8 mouse cellular contexts compared by ENCODE assay signal in genomic region chr4:91371131-91371818, GRCm38 (mm10). TPM values are rescaled to one million over a fixed set of nuclear protein-coding genes. Genes with fewer than 3 reads are reported as not detected.
DNase-seq lines count a peak whose midpoint lies in the region; ATAC-seq and TF ChIP-seq lines count a peak whose summit lies in the region.

No protein-coding gene starts in this region.

- peak overlapping the region; percentile 63 to 65 for H3K4me3 ChIP-seq in heart, embryonic 14.5 days (ENCODE audit: control insufficient read depth in 1 of 2, insufficient read depth in 1 of 2, low read depth in 1 of 2, low read length in 2 of 2)
- peak overlapping the region; percentile 56 for H3K4me3 ChIP-seq in embryonic facial prominence, embryonic 15.5 days (replicated peaks)
- H3K4me3 ChIP-seq in layer of hippocampus, adult 2 months = peak overlapping the region; percentile 71
- peak overlapping the region; percentile 63 for H3K4me3 ChIP-seq in midbrain, embryonic 13.5 days (replicated peaks)

- H3K9ac ChIP-seq in heart, embryonic 14.5 days (ENCODE audit: low read length) = peak overlapping the region; percentile 55
- H3K9ac ChIP-seq in embryonic facial prominence, embryonic 15.5 days = peak overlapping the region; percentile 23; the same call in 1 of the 2 replicates
- H3K9ac ChIP-seq in midbrain, embryonic 13.5 days (replicated peaks) = peak overlapping the region; percentile 91

- under 1% methylated on average over 77 of the region's 82 CpGs for WGBS in heart, embryonic 14.5 days
- WGBS in embryonic facial prominence, embryonic 15.5 days = under 1% methylated on average over 68 of the region's 82 CpGs
- under 1% methylated on average over 82 of the region's 82 CpGs for WGBS in midbrain, embryonic 13.5 days

- H3K4me2 ChIP-seq in heart, embryonic 14.5 days (ENCODE audit: low read length) = peak overlapping the region; percentile 99
- peak overlapping the region; percentile 99 for H3K4me2 ChIP-seq in embryonic facial prominence, embryonic 15.5 days (replicated peaks)
- H3K4me2 ChIP-seq in midbrain, embryonic 13.5 days (replicated peaks) = peak overlapping the region; percentile 95

- intact Hi-C loops in heart, postnatal 36 days (cut with DNase I) = no loop called here
- intact Hi-C loops in gastrocnemius, postnatal 14 days (cut with DNase I; ENCODE audit: low total_unique reads) = no loop called here

- H3K36me3 ChIP-seq in heart, embryonic 14.5 days (ENCODE audit: control insufficient read depth, insufficient read depth, low read length) = no peaks in the 10 kb centered on the region
- H3K36me3 ChIP-seq in embryonic facial prominence, embryonic 15.5 days = no peaks in the 10 kb centered on the region
- H3K36me3 ChIP-seq in midbrain, embryonic 13.5 days = no peaks in the 10 kb centered on the region

- no peak for DNase-seq in heart, postnatal 36 days
- peak; percentile 1 for DNase-seq in adrenal gland, postnatal 25 days
- peak in 1 of 2 experiments; percentile 44 for DNase-seq in layer of hippocampus, adult 2 months (ENCODE audit: low spot score in 2 of 2)
- DNase-seq in spleen, postnatal 10 days (ENCODE audit: low spot score in 2 of 2) = no peak
- DNase-seq in gastrocnemius, postnatal 14 days = no peak

- TF ChIP-seq CTCF in layer of hippocampus, adult 2 months (conservative IDR thresholded peaks at IDR 0.05) = no peak

- H3K27me3 ChIP-seq in heart, embryonic 14.5 days (ENCODE audit: control insufficient read depth, insufficient read depth, low read length) = peaks cover 56% of the 10 kb centered on the region
- peaks cover 63% of the 10 kb centered on the region for H3K27me3 ChIP-seq in embryonic facial prominence, embryonic 15.5 days
- H3K27me3 ChIP-seq in midbrain, embryonic 13.5 days = no peaks in the 10 kb centered on the region

- peaks cover 6 to 21% of the 10 kb centered on the region in 2 experiments; a peak in 3 of 4 replicates for H3K4me1 ChIP-seq in heart, embryonic 14.5 days (ENCODE audit: control insufficient read depth in 2 of 2, insufficient read depth in 2 of 2, low read length in 2 of 2)
- H3K4me1 ChIP-seq in embryonic facial prominence, embryonic 15.5 days = peaks cover 29% of the 10 kb centered on the region
- H3K4me1 ChIP-seq in midbrain, embryonic 13.5 days (replicated peaks) = peaks cover 50% of the 10 kb centered on the region

- H3K27ac ChIP-seq in heart, embryonic 14.5 days (replicated peaks in 1 of 2; ENCODE audit: control insufficient read depth in 1 of 2, insufficient read depth in 1 of 2, low read depth in 2 of 2, low read length in 2 of 2) = no peak overlapping the region
- H3K27ac ChIP-seq in embryonic facial prominence, embryonic 15.5 days (replicated peaks) = no peak overlapping the region
- H3K27ac ChIP-seq in layer of hippocampus, adult 2 months = peak overlapping the region; percentile 79
- H3K27ac ChIP-seq in midbrain, embryonic 13.5 days = peak overlapping the region; percentile 82

- ATAC-seq in heart, embryonic 14.5 days (ENCODE audit: insufficient number of reproducible peaks, insufficient read depth, low FRiP score, low read depth) = 0 out of 2 replicates have a peak, but pooled peaks have one; percentile 18
- ATAC-seq in embryonic facial prominence, embryonic 15.5 days (ENCODE audit: insufficient number of reproducible peaks, low FRiP score, low TSS enrichment, low read depth) = peak; percentile 39
- peak; percentile 63 for ATAC-seq in midbrain, embryonic 13.5 days

- H3K9me3 ChIP-seq in heart, embryonic 14.5 days (ENCODE audit: control insufficient read depth, low read length) = no peaks in the 10 kb centered on the region
- H3K9me3 ChIP-seq in embryonic facial prominence, embryonic 15.5 days (replicated peaks) = no peaks in the 10 kb centered on the region
- no peaks in the 10 kb centered on the region for H3K9me3 ChIP-seq in midbrain, embryonic 13.5 days

RNA-seq across cellular contexts. Expression of gene Elavl2, which starts 29.3 kb away (rescaled TPM):
- polyA plus RNA-seq in heart, embryonic 14.5 days (2014; fragmentation: Nextera tagmentation; extraction: Ambion mirVana) = 2.0 and 3.2 TPM in 2 replicates
- under 1 TPM; 0.11 to 0.56 TPM for total RNA-seq in heart, postnatal 36 days (2021)
- total RNA-seq in adrenal gland, postnatal 25 days (2021) = 1.2 and 2.9 TPM in 2 replicates
- polyA plus RNA-seq in embryonic facial prominence, embryonic 15.5 days (2015; fragmentation: Nextera tagmentation; extraction: Ambion mirVana) = 3.6 and 4.4 TPM in 2 replicates
- 100 to 1,000 TPM in 1 of 2 experiments, 10 to 100 TPM in 1; 89.2 to 108 TPM for total RNA-seq in layer of hippocampus, adult 2 months (2021)
- polyA plus RNA-seq in midbrain, embryonic 13.5 days (2015; fragmentation: Nextera tagmentation; extraction: Ambion mirVana) = 128 and 135 TPM in 2 replicates
- total RNA-seq in gastrocnemius, postnatal 14 days (2021) = 1 to 10 TPM; 1.7 to 1.9 TPM

Comparison
In these comparisons a context has a peak if more than half of its experiments do, and no peak if none do; other contexts are left out.
1. H3K27ac ChIP-seq: peak in layer of hippocampus, adult 2 months (single experiment) and midbrain, embryonic 13.5 days (single experiment); none in heart, embryonic 14.5 days (0 of 2) and embryonic facial prominence, embryonic 15.5 days (single experiment).
2. H3K9ac ChIP-seq: peak in every context shown above with its lines; median percentile 91 in midbrain, embryonic 13.5 days; 55 in heart, embryonic 14.5 days; 23 in embryonic facial prominence, embryonic 15.5 days.
3. RNA of gene Elavl2, which starts 29.3 kb away (total RNA-seq): 89.2 to 108 TPM in layer of hippocampus, adult 2 months; 1.7 to 1.9 TPM in gastrocnemius, postnatal 14 days, 1.2 to 2.9 TPM in adrenal gland, postnatal 25 days and 0.11 to 0.56 TPM in heart, postnatal 36 days; every median in the first group is over 10 times any median in the second.
4. Peak in every context shown above with its lines, with median percentiles within 50 percentile points of each other: ATAC-seq, H3K4me2 ChIP-seq and H3K4me3 ChIP-seq.